Mouse (Mus musculus) telencephalon, adult 2 months (tissue): ENCODE data around the gene Vmn2r27.

Source experiments
- DNase-seq: peaks from one replicate; pipeline ENCODE4 v3.0.0-alpha.2; 2011; ENCODE audit warnings: low read depth, low spot score

Vmn2r27 gene

GRCm38 (mm10) chr6:124231756-124232155, at the start of gene Vmn2r27:
TSS of gene Vmn2r27 (minus strand) at chr6:124231856.
- DNase-seq, result no peak

DNA sequence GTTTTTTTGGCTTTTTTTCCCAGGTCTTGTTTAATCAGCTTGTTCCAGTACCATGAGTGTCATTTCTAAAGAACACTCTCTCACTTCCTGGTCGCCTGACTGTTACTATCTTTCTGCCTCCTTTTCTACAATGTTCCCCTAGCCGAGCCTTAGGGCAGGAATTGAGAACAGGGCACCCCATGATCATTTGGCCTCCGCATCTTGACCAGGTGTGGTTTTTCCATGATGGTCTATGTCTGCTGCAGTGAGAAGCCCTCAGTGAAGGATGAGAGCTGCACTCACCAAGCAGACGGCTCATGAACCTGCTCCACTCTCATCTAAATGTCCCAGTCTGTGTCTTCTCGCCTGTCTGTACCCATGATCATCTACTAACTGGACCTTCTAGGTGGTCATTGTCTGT, 46.6 kb upstream of the Vmn2r27 start:
- no peak for DNase-seq

- no peak for DNase-seq
Measured at GRCm38 (mm10) chr6:124277641-124278040, 46.0 kb upstream of the Vmn2r27 start.

- DNase-seq, result peak; percentile 15
Measured at GRCm38 (mm10) chr6:124273231-124273880, 41.7 kb upstream of the Vmn2r27 start.

- DNase-seq, result peak; percentile 17
Measured at GRCm38 (mm10) chr6:124262696-124263095, 31.0 kb upstream of the Vmn2r27 start.

DNA sequence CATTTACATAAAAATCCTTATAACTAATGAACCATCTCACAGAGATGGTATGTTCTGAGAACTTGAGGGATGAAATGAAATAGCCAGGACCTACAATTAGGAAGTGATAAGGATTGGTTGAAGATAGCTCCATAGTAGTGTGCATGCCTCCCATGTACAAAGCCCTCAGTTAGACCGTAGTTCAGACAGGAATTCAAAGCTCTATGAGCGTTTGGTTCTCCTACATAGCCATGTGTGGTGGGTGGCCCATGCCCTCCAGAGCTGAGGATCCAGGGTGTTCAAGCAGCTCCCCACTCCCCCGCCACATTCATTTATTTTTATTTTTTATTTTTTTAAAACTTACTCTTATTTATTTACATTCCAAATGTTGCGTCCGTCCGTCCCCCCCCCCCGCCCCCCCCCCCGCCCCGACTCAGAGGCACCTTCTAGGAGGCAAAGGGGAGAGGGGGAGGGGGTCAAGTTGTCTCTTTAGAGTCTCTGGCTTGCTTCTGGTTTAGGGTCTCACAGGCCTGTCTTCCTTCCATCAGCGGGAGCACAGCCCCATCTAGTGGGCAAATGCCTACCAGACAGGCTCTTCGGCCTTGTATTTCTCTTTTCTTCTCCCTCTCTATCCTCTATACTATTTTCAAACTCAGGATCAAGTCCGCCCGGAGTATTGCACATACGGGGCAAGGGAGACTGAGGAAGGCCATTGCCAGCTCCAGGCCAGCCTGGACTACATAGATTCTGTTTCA, 28.7 kb upstream of the Vmn2r27 start:
- peak; percentile 13 for DNase-seq

DNA sequence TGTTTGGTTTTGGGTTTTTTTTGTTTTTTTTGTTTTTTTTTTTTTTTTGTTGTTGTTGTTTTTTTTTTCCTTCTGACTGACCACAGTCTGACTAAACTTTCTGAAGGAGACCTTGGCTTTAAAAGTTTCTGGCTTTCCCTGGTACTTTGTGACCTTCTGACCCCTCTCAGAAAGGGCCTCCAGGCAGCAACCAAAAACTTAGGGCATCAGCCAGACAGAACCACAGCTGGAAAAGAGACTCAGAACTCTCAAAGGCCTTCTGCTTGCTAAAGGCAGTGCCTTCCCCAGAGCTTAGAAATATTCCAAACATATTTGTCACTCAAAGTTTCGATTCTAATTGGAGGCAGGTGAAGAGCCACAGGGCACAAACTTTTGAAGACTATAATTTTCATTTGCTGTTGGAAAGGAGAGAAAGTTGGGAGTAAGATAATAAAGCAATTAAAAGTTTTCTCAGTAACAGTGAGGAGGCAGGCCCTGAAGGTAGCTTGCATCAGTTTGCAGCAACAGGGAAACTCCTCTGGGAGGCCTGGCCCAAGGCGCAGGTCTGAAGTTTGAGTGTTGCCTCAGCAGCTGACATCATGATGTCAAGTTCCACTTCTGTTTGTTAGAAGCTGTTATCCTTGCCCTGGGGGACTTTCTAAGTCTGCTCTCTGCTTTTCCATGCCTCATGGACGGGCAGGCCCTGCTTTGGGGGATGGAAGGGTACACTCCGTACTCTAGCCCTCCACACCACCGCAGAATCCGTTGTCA, 24.2 kb upstream of the Vmn2r27 start:
- DNase-seq, result no peak

DNA sequence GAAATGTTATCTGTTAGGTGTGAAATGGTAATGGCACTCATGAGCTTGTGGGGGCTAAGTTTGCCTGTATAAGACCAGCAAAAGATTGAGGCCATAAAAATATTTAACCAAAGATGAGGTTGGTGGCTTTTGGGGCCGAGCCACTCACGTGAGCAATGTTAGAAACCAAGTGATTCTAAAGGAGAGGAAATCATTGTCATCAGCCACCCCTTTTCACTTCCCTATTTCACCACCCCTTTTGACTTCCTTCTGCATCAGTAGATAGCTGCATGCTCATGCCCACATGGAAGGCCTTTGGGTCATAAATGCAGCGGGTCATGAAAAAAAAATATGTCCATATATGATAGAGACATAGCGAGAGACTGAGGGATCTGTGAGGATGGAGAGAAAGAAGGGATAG, 29.5 kb downstream of the Vmn2r27 start:
- DNase-seq, result no peak

GRCm38 (mm10) chr6:124168499-124169257, 63.0 kb downstream of the Vmn2r27 start:
- no peak for DNase-seq

- DNase-seq, result no peak
Measured at GRCm38 (mm10) chr6:124166596-124166995, 65.1 kb downstream of the Vmn2r27 start.

DNA sequence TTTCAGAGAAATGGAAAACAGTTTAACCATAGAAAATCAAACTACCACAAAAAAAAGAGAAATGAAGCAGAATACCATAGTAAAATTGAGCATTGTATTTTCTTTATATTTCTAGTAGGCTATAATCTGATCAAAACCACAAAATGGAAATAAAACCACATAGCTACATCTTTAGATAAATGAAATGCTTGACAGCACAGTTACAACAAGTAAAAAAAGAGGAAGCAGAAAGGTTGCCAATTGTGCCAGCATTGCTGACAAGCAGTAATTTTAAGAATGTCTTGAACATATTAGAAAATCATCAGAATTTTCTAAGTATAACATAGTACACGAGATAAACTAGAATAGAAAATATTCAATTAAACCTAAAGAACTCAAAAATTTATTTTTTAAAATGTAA, 81.8 kb downstream of the Vmn2r27 start:
- DNase-seq, result no peak
